Mouse (Mus musculus): ENCODE results near the gene Pls3. TPM values are rescaled to one million over a fixed set of nuclear protein-coding genes. Genes with fewer than 3 reads are reported as not detected.

Pls3 gene
- polyA plus RNA-seq, 1 experiment from 2014 or later, result 82.2 TPM

GRCm38 (mm10) chrX:75844290-75844689 lies 30.7 kb downstream of the Pls3 start:
- Histone ChIP-seq H3K9me3 (ENCODE audit: control insufficient read depth, low read depth, low read length) (no peaks in the 10 kb centered on the region), H3K4me1 (ENCODE audit: control insufficient read depth, insufficient read depth, low read length) (no peaks in the 10 kb centered on the region), H3K27me3 (ENCODE audit: control insufficient read depth, insufficient read depth, low read length) (no peaks in the 10 kb centered on the region), H3K9ac (replicated peaks; ENCODE audit: low read depth, low read length) (no peak overlapping the region), H3K4me3 (ENCODE audit: low read depth, low read length) (no peak overlapping the region), H3K27ac (ENCODE audit: low read length) (no peak overlapping the region), H3K36me3 (ENCODE audit: control insufficient read depth, insufficient read depth, low read length) (no peaks in the 10 kb centered on the region), H3K4me2 (replicated peaks; ENCODE audit: low read depth, low read length) (no peak overlapping the region)
- 84% methylated on average over 4 of the region's 4 CpGs for WGBS
- no peak for ATAC-seq (ENCODE audit: insufficient number of reproducible peaks, insufficient read depth, low FRiP score, low read depth)

- H3K36me3 ChIP-seq (ENCODE audit: control insufficient read depth, insufficient read depth, low read length), result no peaks in the 10 kb centered on the region
- no peak for ATAC-seq (ENCODE audit: insufficient number of reproducible peaks, insufficient read depth, low FRiP score, low read depth)
- no peaks in the 10 kb centered on the region for H3K27me3 ChIP-seq (ENCODE audit: control insufficient read depth, insufficient read depth, low read length)
- H3K9ac ChIP-seq (replicated peaks; ENCODE audit: low read depth, low read length), result no peak overlapping the region
- no peak overlapping the region for H3K4me2 ChIP-seq (replicated peaks; ENCODE audit: low read depth, low read length)
- H3K27ac ChIP-seq (ENCODE audit: low read length), result no peak overlapping the region
- no peak overlapping the region for H3K4me3 ChIP-seq (ENCODE audit: low read depth, low read length)
- WGBS, result 60% methylated on average over 9 of the region's 9 CpGs
- no peaks in the 10 kb centered on the region for H3K4me1 ChIP-seq (ENCODE audit: control insufficient read depth, insufficient read depth, low read length)
- no peaks in the 10 kb centered on the region for H3K9me3 ChIP-seq (ENCODE audit: control insufficient read depth, low read depth, low read length)
These were observed 32.1 kb downstream of the Pls3 start for GRCm38 (mm10) chrX:75842835-75843234.

- 52% methylated on average over 2 of the region's 2 CpGs for WGBS
- Histone ChIP-seq H3K9me3 (ENCODE audit: control insufficient read depth, low read depth, low read length) (no peaks in the 10 kb centered on the region), H3K9ac (replicated peaks; ENCODE audit: low read depth, low read length) (no peak overlapping the region), H3K4me3 (ENCODE audit: low read depth, low read length) (no peak overlapping the region), H3K4me2 (replicated peaks; ENCODE audit: low read depth, low read length) (no peak overlapping the region), H3K36me3 (ENCODE audit: control insufficient read depth, insufficient read depth, low read length) (no peaks in the 10 kb centered on the region), H3K27me3 (ENCODE audit: control insufficient read depth, insufficient read depth, low read length) (no peaks in the 10 kb centered on the region), H3K27ac (ENCODE audit: low read length) (no peak overlapping the region), H3K4me1 (ENCODE audit: control insufficient read depth, insufficient read depth, low read length) (no peaks in the 10 kb centered on the region)
- no peak for ATAC-seq (ENCODE audit: insufficient number of reproducible peaks, insufficient read depth, low FRiP score, low read depth)
These were observed 32.9 kb downstream of the Pls3 start for GRCm38 (mm10) chrX:75842120-75842519.

GRCm38 (mm10) chrX:75840263-75840662 lies 34.7 kb downstream of the Pls3 start:
- no peak overlapping the region for H3K4me3 ChIP-seq (ENCODE audit: low read depth, low read length)
- no peaks in the 10 kb centered on the region for H3K4me1 ChIP-seq (ENCODE audit: control insufficient read depth, insufficient read depth, low read length)
- no peaks in the 10 kb centered on the region for H3K27me3 ChIP-seq (ENCODE audit: control insufficient read depth, insufficient read depth, low read length)
- no peak overlapping the region for H3K4me2 ChIP-seq (replicated peaks; ENCODE audit: low read depth, low read length)
- no peak for ATAC-seq (ENCODE audit: insufficient number of reproducible peaks, insufficient read depth, low FRiP score, low read depth)
- H3K27ac ChIP-seq (ENCODE audit: low read length), result no peak overlapping the region
- H3K9me3 ChIP-seq (ENCODE audit: control insufficient read depth, low read depth, low read length), result no peaks in the 10 kb centered on the region
- no peak overlapping the region for H3K9ac ChIP-seq (replicated peaks; ENCODE audit: low read depth, low read length)
- WGBS, result 79% methylated on average over 4 of the region's 4 CpGs
- no peaks in the 10 kb centered on the region for H3K36me3 ChIP-seq (ENCODE audit: control insufficient read depth, insufficient read depth, low read length)

- no peak overlapping the region for H3K4me2 ChIP-seq (replicated peaks; ENCODE audit: low read depth, low read length)
- no peaks in the 10 kb centered on the region for H3K36me3 ChIP-seq (ENCODE audit: control insufficient read depth, insufficient read depth, low read length)
- H3K4me1 ChIP-seq (ENCODE audit: control insufficient read depth, insufficient read depth, low read length), result no peaks in the 10 kb centered on the region
- H3K4me3 ChIP-seq (ENCODE audit: low read depth, low read length), result no peak overlapping the region
- no peak overlapping the region for H3K27ac ChIP-seq (ENCODE audit: low read length)
- no peaks in the 10 kb centered on the region for H3K9me3 ChIP-seq (ENCODE audit: control insufficient read depth, low read depth, low read length)
- no peaks in the 10 kb centered on the region for H3K27me3 ChIP-seq (ENCODE audit: control insufficient read depth, insufficient read depth, low read length)
- no peak for ATAC-seq (ENCODE audit: insufficient number of reproducible peaks, insufficient read depth, low FRiP score, low read depth)
- H3K9ac ChIP-seq (replicated peaks; ENCODE audit: low read depth, low read length), result no peak overlapping the region
- 74% methylated on average over 2 of the region's 2 CpGs for WGBS
These were observed 40.1 kb downstream of the Pls3 start for GRCm38 (mm10) chrX:75834836-75835235.

GRCm38 (mm10) chrX:75834286-75834685 lies 40.7 kb downstream of the Pls3 start:
- no peaks in the 10 kb centered on the region for H3K4me1 ChIP-seq (ENCODE audit: control insufficient read depth, insufficient read depth, low read length)

GRCm38 (mm10) chrX:75833006-75833641 lies 41.9 kb downstream of the Pls3 start:
- Histone ChIP-seq H3K4me3 (ENCODE audit: low read depth, low read length) (no peak overlapping the region), H3K27me3 (ENCODE audit: control insufficient read depth, insufficient read depth, low read length) (no peaks in the 10 kb centered on the region), H3K27ac (ENCODE audit: low read length) (no peak overlapping the region), H3K9ac (replicated peaks; ENCODE audit: low read depth, low read length) (no peak overlapping the region), H3K4me1 (ENCODE audit: control insufficient read depth, insufficient read depth, low read length) (no peaks in the 10 kb centered on the region), H3K36me3 (ENCODE audit: control insufficient read depth, insufficient read depth, low read length) (no peaks in the 10 kb centered on the region), H3K4me2 (replicated peaks; ENCODE audit: low read depth, low read length) (no peak overlapping the region), H3K9me3 (ENCODE audit: control insufficient read depth, low read depth, low read length) (no peaks in the 10 kb centered on the region)
- WGBS, result 76% methylated on average over 11 of the region's 11 CpGs
- ATAC-seq (ENCODE audit: insufficient number of reproducible peaks, insufficient read depth, low FRiP score, low read depth), result no peak

More at GRCm38 (mm10) chrX:75834286-75834685, 40.7 kb downstream of the Pls3 start:
- 89% methylated on average over 2 of the region's 2 CpGs for WGBS
- no peak overlapping the region for H3K9ac ChIP-seq (replicated peaks; ENCODE audit: low read depth, low read length)
- no peaks in the 10 kb centered on the region for H3K27me3 ChIP-seq (ENCODE audit: control insufficient read depth, insufficient read depth, low read length)
- no peak overlapping the region for H3K4me2 ChIP-seq (replicated peaks; ENCODE audit: low read depth, low read length)
- H3K9me3 ChIP-seq (ENCODE audit: control insufficient read depth, low read depth, low read length), result no peaks in the 10 kb centered on the region
- no peak overlapping the region for H3K4me3 ChIP-seq (ENCODE audit: low read depth, low read length)
- H3K27ac ChIP-seq (ENCODE audit: low read length), result no peak overlapping the region
- no peaks in the 10 kb centered on the region for H3K36me3 ChIP-seq (ENCODE audit: control insufficient read depth, insufficient read depth, low read length)
- no peak for ATAC-seq (ENCODE audit: insufficient number of reproducible peaks, insufficient read depth, low FRiP score, low read depth)

- no peaks in the 10 kb centered on the region for H3K27me3 ChIP-seq (ENCODE audit: control insufficient read depth, insufficient read depth, low read length)
- ATAC-seq (ENCODE audit: insufficient number of reproducible peaks, insufficient read depth, low FRiP score, low read depth), result no peak
- no peak overlapping the region for H3K9ac ChIP-seq (replicated peaks; ENCODE audit: low read depth, low read length)
- no peaks in the 10 kb centered on the region for H3K36me3 ChIP-seq (ENCODE audit: control insufficient read depth, insufficient read depth, low read length)
- H3K4me3 ChIP-seq (ENCODE audit: low read depth, low read length), result no peak overlapping the region
- no peak overlapping the region for H3K4me2 ChIP-seq (replicated peaks; ENCODE audit: low read depth, low read length)
- no peak overlapping the region for H3K27ac ChIP-seq (ENCODE audit: low read length)
- H3K4me1 ChIP-seq (ENCODE audit: control insufficient read depth, insufficient read depth, low read length), result no peaks in the 10 kb centered on the region
- 39% methylated on average over 2 of the region's 2 CpGs for WGBS
- H3K9me3 ChIP-seq (ENCODE audit: control insufficient read depth, low read depth, low read length), result no peaks in the 10 kb centered on the region
These were observed 45.1 kb downstream of the Pls3 start for GRCm38 (mm10) chrX:75829867-75830255.

GRCm38 (mm10) chrX:75829240-75829866 lies 45.6 kb downstream of the Pls3 start:
- Histone ChIP-seq H3K27me3 (ENCODE audit: control insufficient read depth, insufficient read depth, low read length) (no peaks in the 10 kb centered on the region), H3K4me1 (ENCODE audit: control insufficient read depth, insufficient read depth, low read length) (no peaks in the 10 kb centered on the region), H3K4me2 (replicated peaks; ENCODE audit: low read depth, low read length) (no peak overlapping the region), H3K9me3 (ENCODE audit: control insufficient read depth, low read depth, low read length) (no peaks in the 10 kb centered on the region), H3K27ac (ENCODE audit: low read length) (no peak overlapping the region), H3K4me3 (ENCODE audit: low read depth, low read length) (no peak overlapping the region), H3K9ac (replicated peaks; ENCODE audit: low read depth, low read length) (no peak overlapping the region), H3K36me3 (ENCODE audit: control insufficient read depth, insufficient read depth, low read length) (no peaks in the 10 kb centered on the region)
- no peak for ATAC-seq (ENCODE audit: insufficient number of reproducible peaks, insufficient read depth, low FRiP score, low read depth)
- 63% methylated on average over 7 of the region's 7 CpGs for WGBS
